Mouse (Mus musculus) kidney, adult 2 months (tissue): ENCODE data around the gene Bhlha15.

ENCODE experiments used
- CTCF ChIP-seq: fragments of 200-500 bp; conservative IDR thresholded peaks from 2 replicates; pipeline ENCODE4 v1.5.1; 2011; ENCODE audit warnings: low read depth, mild to moderate bottlenecking, control low read depth, low read length, moderate library complexity, mixed read lengths; ENCODE audit not compliant: insufficient read depth, insufficient read length
- POLR2A ChIP-seq: fragments of 200-500 bp; IDR thresholded peaks from one replicate; pipeline ENCODE4 v1.6.1; 2011; ENCODE audit warnings: low read depth, low read length, control low read depth

DNA sequence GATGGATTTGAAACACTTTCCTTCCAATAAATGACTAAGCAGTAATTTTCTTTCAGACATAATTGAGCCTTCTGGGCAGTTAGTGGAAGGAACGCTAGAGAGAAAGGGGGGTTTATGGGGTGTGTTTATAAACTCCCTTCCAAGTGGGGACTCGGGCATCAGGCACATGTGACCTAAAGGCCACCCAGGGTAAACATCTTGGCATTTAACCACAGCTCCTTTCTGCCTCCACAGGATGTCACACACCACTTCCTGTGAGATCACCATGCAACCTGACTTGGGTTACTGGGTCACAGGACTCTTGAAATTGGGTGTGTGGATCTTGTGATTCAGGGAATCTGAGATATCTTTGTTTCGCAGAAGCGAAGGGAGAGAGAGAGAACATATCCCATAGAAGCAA is 31.2 kb downstream of the Bhlha15 start:
- TF ChIP-seq POLR2A (no peak), CTCF (no peak)
